Mouse (Mus musculus) c-Kit-positive CD71-negative TER-119-negative erythroid progenitor cells, embryonic 14.5 days (primary cell): ENCODE data around the gene Serpini1.
A peak's percentile ranks its signal among the peaks of the same experiment; 100 is the strongest.

ENCODE experiments used
- DNase-seq: peaks from one replicate; pipeline ENCODE4 v3.0.0-alpha.2; 2013; ENCODE audit warnings: low read depth

Gene Serpini1

DNA sequence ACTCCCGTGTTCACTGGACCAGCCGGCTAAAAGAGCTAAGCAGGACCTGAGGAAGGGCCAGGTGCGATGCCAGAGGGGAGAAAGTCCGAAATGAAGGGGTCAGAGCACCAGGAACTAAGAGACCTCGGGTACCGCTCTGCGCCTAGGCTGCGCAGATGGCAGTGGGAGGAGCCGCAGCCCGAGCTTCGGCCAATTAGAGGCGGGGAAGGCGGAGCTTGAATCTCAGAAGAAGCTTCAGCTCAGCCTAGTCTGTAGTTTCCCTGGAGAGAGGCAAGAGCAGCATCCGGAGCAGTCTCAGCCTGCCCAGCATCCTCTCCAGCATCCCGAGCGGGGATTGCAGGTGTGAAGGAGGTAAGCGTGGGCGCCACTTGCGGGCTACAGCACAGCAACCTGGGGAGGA lies at the start of gene Serpini1:
TSS of gene Serpini1 (plus strand) at position 256 of the 400 bp plus-strand sequence.
- DNase-seq, result peak; percentile 82

DNA sequence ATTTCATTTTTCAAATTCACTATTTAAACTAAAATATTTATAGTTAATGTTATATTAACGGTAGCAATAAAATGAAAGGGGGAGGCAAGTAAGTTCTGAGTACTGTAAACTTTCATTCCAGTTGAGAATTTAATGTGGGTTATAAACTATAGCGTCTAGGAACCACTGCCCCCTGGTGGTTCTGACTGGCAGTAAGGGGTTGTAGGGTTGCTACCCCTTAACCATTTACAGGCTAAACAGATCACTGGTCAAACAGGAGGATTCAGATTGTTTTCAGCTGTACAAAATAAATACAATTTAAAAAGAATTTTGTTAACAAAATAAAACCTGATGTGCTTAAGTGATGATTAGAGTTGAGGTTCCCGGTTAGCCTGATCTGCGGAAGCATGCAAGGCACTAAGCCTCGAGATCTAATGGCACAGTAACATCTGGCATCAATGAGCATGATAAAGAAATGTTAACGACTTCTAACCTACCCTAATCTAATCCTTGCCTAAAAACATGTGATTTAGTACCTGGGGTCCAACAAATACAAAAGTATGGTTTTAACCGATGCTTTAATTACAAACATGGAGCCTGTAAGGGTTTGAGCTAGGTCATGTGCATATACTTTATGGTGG lies 39.6 kb upstream of the Serpini1 start:
- peak; percentile 26 for DNase-seq

DNA sequence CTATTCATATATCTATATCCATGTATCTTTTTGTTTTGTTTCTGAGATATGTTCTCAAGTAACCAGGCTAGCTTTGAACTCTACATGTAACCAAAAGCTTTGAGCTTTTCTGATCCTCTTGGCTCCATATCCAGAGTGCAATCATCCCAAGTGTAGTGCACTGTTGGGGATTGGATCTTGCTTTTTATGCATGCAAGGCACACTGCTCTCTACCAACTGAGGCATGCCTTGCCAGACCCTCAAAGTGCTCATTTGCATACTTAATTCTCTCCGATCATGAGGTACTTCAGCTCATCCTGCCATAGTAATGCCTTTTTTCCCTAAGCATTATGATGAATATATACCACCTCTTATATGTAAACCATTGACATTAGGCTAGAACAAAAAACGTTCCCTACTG lies 36.0 kb upstream of the Serpini1 start:
- no peak for DNase-seq

DNA sequence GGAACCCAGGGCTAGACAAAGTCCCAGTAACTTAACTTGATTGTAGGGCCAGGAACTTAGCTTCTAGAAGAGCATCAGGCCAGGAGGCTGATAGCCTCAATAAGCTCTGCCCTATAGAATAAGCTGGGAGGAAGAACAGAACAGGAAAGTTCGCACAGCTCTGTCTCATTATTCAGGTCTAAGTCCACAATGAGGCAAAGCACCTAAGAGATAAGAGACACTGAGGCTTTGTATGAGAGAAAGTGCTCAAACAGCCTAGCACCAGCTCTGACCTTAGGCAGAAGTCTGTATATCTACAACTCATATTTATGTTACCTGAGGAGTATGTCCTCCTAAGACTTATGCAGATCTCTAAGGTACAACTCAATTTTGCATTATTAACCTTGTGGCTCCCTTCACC lies 34.8 kb upstream of the Serpini1 start:
- DNase-seq, result no peak

DNA sequence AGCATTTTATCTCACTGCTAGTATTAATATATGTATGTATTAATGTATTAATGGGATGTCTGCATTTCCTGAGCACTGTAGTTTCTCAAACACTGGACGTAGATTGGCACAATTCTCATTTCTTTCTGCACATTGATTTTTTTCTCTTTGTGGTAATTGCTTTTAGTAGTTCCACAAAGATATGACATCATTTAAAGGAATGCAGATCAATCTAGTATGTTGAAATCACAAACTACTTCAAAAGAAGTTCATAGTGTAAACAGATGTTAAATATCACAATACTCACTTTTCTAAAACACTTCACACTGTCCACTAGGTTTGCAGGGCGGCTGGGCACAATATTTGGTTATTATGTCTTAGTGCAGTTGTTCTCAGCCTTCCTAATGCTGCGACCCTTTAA lies 26.3 kb upstream of the Serpini1 start:
- no peak for DNase-seq

DNA sequence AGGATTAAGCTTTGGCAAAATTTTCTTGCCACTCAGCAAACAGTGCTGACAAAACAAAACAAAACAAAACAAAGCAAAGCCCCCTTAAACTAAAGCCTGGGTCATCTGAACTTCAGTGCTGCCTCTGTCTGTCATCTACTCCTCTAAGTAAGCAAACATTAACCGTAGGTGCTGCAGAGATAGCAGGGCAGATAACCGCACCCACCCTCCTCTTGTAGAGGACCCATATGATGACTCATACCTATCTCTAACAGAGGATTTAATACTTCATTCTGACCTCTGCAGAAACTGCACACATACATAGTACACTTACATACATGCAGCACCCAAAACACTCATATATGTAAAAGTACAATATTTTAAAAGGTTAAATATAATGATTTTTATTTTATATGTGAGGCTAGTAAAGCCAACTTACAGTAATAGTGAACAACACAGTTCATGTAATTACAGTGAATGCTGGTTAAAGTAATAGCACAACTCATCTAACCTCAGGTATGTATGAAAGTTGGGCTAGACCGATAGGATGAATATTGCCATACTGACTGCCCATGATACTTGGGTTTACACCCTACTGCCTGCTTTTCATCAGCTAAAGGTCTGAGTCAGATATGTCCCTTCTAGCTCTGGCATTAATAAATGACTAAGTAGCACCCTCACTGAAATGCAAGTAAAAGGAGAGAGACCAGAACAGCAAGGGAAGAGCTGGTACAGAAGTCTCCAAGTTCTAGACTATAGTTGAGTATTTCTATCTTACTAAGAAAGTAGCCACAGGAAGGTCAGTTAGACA lies 23.1 kb upstream of the Serpini1 start:
- no peak for DNase-seq

DNA sequence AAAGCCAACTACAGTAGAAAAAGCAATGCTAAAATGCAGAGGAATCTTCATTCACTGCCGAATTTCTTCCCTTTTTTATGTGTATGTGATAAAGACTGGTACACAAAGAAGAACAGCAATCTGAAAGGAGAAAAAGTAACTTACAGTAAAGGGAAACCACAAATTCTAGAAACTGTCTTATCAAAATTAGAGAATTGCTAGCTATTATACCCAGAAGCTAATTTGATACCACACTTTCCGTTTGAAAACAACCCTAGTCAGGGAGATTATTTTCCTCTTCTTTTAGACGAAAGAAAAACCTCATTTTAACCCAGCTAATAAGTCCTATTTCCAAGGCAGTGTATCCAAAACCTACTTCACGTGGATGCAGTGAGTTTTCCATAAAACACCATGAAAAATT lies 16.1 kb upstream of the Serpini1 start:
- no peak for DNase-seq

DNA sequence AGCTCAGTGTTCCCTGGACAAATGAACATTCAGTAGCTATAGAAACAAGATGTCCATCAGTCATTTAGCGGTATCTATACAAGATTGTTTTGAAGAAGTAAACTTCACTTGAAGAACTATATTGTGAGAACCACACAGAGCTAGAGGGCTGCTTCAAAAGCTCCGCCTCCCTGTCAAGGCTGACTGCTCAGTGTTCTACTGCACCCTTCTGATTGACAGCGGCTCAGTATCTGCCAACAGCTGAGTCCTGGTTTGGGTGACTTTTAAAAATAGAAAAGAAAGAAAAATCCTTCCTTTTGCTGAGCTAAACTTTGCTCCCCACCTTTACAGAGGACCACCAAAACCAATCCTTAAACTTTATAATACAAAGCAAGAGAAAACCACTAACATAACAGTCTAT lies 14.5 kb upstream of the Serpini1 start:
- DNase-seq, result no peak

DNA sequence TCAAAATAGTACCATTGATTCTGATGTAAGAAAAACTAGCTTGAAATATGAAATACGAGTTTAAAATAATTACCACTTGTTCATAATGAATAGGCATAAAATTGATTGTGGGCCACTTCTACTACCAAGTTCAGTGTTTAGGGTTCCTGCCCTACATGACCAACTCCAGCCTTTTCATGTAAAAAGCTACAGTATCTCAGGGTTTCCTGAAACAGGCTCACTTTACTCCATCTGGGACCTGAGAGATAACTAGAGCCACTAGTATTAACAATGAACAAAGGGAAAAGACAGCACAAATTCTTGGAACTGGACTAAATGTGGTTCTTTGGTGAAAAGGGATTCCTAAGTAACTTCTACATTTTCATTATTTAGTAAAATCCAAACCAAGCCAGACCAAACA lies 13.1 kb upstream of the Serpini1 start:
- DNase-seq, result no peak

DNA sequence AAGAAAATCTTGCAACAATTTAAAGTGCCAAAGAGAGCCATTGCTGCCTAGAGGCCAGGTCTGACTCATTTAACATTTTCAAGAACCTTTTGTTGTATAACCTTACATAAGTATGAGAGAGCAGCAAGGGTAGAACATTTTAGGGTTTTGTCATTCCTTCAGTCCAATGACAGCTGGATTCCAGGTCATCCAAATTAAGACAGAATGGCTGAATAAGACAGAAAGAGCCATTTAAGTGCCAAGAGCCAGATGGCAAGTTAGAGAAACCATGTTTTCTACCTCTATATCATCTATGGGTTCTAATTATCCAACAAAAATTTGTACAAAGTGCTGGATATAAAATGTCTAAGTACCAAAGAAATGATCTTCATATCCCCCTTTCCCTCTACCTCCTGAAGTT lies 6.1 kb upstream of the Serpini1 start:
- DNase-seq, result no peak

DNA sequence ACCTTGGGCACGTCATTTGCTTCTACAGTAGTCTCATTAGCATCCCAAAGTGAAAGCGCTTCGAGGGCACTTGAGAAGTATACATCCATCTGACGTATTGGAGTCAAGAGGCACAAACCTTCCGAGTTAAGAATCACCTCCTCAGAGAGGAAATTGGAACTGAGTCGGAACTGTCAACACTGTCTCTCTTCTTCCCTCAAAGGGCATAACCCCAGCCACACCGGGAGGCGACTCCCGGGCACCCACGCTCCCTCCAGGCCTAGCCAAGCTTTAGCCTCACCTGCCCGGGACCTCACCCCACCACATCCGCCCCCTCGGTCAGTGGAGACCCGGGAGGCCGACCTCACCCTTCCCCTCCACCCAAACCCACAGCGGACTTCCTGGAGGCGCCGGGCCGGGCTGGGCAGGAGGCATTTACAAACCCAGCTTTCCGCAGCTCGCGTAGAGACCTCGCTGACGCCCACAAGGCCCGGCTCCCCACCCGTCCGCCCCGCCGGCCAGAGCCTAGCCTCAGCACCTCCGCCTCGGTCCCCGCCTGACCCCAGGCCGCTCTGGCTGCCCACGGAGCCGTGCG lies 1.1 kb upstream of the Serpini1 start:
- peak; percentile 22 for DNase-seq

DNA sequence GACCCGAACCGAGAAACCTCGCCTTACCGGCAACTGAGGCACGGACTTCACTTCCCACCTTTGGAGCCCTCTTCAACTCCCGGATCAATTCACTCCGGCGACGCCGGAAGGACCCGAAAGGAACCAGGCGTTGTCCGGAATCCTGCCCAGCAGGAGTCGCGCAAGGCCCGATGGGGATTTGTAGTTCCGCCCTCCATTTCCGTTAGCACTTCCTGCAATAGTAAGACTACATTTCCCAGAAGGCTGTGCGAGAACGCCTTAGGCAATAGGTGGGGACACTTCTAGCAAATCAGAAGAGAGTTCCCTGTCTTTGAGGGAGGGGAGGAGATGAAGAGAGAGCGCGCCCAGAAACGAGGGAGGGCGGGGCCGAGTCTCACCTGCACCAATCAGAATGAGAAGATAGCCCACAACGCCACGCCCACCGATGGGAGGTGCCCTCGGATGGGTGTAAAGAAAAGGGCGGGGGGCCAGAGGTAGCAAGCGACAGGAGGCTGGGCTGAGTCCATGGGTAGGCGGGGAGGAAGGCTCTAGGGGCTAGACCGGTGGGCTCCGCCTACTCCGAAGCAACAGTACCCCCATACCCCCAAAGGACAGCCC lies 554 bp upstream of the Serpini1 start, which contains the start of gene Pdcd10:
TSS of gene Pdcd10 (minus strand) at position 162 of the 597 bp plus-strand sequence.
- DNase-seq, result peak; percentile 99

DNA sequence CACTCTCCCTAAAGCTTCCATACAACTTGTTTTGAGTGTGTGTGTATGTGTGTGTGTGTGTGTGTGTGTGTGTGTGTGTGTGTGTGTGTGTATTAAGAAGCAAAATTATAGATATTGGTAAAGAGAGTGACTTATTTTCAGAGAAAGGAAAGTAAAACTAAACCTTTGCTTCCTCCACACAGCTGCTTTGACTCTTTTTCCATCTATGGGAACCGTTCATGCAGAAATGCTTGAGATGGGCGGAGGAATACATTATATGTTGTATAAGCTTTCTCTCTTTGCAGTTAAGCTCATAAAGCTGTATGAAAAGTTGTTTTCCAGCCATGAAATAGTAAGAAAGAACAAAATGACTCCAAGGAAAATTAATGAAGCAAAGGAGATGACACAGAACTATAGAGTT lies 16.7 kb downstream of the Serpini1 start:
- DNase-seq, result no peak

DNA sequence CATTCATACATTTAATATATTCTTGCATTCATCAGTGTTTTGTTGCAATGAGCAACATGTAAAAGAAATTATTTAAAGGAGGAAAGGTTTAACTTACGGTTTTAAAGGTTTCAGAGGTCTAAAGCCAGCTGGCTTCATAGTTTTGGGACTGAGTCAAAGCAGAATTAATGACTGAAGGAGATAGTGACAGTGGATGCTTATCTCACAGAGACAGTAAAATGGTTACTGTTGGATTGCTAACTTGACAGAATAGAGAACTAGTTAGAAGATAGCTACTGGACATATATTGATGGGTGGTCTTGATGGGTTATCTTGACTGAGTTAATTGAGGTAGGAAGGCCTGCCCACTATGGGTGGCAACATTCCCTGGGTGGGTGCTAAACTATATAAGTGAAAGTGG lies 18.2 kb downstream of the Serpini1 start:
- no peak for DNase-seq

DNA sequence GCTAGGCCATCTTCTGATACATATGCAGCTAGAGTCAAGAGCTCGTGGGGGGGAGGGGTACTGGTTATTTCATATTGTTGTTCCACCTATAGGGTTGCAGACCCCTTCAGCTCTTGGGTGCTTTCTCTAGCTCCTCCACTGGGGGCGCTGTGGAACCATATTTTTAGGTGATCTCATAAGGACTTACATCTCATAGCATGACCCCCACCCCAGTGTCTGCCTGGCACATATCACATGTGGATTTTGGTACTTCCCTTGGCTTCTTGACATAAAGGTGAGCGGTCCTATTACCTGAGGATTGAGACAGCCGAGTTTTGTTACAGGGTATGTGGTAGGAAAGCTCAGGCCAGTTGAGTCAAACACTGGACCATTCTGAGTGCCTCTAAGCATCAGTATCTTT lies 22.0 kb downstream of the Serpini1 start:
- DNase-seq, result no peak

DNA sequence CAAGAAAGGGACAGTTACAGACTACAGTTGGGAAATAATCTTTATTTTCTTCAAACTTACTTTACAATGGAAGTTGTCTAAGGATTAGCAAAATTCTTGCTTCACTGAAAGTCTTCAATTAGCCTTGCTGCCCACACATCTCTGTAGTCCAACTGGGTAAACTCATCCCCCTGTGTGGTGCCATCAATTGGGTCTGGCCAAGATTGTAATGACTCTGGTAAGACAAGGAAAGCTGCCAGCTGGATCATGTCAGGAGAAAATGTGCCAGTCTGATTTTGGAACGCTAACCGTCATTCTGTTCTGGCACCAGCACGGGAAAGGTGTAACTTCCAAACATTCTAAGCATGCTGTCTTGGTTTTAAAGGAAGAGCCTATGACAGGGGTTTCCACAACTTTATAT lies 25.9 kb downstream of the Serpini1 start:
- no peak for DNase-seq

DNA sequence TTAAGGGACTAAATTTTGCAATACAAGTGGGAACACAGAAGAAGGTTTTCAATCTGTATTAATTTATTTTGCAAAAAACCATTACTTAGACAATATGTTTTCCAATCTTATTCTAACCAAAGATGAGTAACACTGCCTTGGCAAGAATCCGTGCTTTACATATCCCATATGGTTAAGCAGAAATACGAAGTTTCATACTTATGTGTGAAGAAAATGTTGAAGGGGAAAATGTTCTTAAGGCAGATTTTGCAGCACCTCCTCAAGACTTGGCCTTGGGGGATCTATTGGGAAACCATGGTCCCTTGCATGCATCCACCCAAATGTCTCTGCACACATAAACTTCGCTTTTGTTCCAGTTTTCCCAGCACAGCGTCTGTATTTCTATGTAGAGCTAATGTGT lies 27.6 kb downstream of the Serpini1 start:
- DNase-seq, result no peak

DNA sequence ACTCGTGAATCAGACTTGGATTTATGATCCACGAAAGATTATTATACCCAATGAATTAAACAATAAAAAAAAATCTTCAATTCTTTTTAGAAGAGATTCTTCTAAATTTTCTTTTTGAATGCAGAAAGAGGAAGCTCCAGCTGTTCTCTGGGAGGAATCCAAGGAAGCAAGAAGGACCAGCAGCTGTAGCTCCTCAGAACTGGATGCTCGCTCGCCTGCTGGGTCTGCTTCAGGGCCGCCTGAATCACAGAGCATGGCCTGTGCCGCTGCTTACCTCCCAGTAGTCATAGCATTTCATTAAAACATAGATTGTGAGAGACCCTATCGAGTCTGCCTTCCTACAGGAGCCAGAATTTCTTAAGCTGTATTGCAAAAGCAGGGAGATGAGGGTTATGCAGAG lies 53.7 kb downstream of the Serpini1 start:
- DNase-seq, result no peak

DNA sequence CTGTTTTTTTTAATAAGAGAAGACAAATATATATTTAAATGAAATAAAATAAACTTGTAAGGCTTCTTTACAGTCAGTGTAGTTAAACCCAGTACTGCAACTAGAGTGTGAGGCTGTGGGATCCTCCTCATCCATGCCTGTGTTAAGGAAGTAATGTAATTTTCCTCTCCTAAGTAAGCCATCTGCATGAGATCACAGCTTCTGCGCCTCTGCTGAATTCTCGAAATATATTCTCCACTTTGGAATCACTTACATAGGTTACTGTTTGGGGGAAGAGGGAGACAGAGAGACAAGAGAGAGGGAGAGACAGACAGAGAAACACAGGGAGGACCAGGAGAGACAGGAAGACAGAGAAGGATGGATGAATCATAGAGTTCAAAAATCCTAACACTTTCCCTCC lies 67.3 kb downstream of the Serpini1 start:
- no peak for DNase-seq

DNA sequence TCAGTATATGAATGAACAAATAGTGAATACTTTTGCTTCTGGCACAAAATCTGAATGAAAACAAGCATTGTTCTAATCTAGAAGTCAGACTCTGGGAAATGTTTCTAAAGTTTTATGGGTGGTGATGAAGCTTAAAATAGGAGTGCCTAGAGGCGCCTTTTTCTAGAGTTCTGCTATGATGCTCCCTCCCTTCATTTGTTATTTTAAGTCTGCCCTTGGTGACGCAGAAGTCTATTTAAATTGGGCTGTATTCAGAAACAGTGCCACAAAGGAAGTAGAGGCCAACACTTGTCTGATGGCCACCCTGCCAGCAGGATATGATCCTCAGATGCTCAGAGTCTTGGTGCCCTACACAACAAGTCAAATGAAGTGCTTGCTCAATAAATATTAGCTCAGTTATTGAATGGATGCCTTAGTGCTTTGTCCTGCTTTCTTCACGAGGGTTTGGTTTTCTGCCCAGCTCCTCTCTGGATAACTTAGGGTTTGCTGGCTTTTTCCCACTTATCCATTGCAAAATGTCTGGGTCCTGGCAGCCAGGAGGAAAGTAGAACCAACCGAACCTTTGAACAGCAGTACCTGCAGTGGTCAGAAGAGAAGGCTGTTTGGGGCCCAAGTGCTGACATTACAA lies 73.8 kb downstream of the Serpini1 start:
- DNase-seq, result no peak

DNA sequence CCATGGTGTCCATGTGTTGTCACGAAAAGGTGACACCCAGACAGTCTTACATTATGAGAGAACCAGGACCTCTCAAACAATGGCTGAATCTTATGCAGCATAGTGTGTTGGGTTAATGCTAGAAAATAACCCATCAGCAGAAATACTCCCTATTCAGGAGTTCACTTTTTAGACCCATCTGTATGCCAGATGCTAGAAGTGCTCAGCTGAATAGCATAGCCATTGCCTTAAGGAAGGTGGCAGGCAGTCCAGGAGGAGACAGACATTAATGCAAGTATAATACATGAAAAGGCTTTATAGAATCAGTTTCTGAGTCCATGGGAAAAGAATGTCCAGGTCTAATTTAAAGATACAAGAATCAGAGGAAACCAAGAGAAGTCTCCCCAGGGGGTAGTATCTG lies 75.9 kb downstream of the Serpini1 start:
- no peak for DNase-seq

DNA sequence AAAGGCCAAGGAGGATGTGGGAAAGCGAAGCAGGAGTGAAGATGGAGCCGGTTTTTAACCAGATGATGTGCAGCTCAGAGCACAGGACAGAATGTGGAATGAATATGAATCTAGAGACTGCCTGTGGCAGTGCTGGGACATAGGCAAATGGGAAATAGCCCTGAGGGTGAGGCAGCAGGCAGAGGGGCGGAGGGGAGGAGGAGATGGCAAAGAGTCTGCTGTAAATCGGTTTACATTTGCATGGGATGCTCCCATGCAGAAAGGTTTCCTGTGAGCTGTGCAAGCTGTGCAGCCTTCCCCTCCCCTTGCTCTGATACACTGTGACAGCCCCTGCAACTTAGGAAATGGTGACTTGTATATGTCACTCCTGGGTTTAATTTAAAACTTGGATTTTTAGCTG lies 76.3 kb downstream of the Serpini1 start:
- no peak for DNase-seq

DNA sequence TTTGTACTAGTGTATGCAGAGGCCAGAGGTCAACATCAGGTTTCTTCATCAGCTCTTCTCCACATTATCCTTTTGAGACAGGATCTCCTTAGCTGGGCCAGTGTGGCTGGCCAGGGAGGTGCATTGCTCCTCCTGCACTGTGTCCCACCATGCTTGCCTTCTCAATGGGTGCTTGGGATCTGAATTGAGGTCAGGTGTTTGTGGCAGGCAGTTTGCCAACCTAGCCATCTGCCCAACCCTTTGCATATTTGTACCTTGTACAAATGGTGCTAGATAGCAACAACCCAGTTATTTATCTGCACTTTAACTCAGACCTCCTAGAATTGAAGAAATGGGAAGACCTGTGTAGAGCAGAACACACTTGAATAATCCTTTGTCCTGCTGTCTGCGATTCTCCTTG lies 78.3 kb downstream of the Serpini1 start:
- DNase-seq, result no peak
